Mouse (Mus musculus): ENCODE data around the gene Glra1.
A peak's percentile ranks its signal among the peaks of the same experiment; 100 is the strongest.
"Not testable (repeated sequence)": the region's sequence is repeated elsewhere in the genome, so short reads cannot be mapped to it uniquely, and the experiment has no call there.

Glra1 gene

DNA sequence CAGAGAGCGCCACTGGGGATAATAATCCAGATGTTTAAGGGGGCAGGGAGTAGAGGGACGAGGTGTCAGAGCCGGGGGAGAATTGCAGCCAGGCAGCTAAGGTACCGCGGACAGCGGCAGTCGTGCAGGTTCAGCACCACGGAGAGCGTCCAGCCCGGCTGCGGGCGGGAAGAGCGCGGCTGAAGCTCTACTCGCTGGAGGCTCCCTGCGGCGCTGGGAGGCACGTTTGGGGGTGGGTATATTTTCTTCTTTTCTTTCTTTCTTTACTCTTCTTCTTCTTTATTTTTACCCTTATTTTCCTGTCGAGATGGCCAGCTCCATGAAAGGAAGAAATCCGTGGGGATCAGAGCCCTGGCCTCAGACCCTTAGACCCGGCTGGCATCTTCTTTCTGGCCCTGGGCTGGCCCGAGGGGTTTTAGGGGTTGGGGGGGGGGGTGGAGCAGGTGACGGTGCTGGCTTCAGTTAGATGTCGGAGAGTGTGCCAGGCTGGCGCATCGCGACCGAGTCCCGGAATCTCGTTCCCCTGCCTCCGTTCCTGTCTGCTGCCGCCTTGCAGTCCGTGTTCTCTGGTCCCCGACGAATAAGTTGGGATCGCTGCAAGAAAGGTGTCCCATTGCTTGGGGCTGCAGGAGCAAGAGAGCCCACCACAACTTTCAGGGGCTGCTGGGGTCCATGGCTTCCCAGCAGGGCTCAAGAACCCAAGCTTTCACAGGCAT is at the start of gene Glra1:
TSS of gene Glra1 (minus strand) at position 391 of the 716 bp plus-strand sequence.
- peak; percentile 83 for ATAC-seq (ENCODE audit: low TSS enrichment)

DNA sequence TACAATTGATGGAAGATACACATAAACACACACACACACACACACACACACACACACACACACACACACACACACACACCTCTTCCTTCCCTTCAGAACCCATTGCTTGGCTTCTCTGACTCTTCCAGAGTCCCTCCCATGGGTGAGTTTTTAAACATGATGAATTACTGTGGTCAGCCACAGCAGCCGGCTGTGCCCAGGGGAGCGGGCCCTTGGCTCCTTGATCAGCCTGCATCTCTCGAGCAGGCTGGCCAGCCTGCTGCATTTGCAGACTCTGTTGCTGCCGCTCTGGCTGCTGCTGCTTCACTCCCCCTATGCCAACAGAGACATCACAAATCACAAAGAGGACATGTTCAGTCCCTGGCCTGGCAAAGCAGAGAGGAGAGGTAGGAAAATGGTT is 29.0 kb upstream of the Glra1 start:
- no peak for ATAC-seq (ENCODE audit: low TSS enrichment)

DNA sequence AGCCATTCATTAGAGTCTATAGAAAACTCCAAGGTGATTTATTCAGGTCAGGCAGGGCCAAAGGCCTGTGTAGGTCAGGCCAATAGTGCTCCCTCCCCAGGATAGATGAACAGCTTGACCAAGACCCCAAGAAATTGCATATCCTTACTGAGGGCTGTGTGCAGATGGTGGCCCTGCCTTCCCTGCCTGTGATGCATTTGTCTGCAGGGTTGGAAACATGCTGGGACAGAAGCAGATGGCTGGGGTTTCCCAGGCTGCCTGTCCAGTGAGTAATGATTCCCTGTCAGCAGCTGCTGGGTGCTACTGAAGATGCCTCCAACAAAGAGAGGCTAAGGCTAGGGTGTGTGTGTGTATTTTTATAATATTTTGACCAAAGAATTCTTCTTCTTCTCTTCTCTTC is 25.9 kb upstream of the Glra1 start:
- no peak for ATAC-seq (ENCODE audit: low TSS enrichment)

- ATAC-seq (ENCODE audit: low TSS enrichment), result not testable (repeated sequence)
Observed at GRCm38 (mm10) chr11:55614631-55615030, 6.6 kb upstream of the Glra1 start.

GRCm38 (mm10) chr11:55608524-55608920 is 524 bp upstream of the Glra1 start:
- peak; percentile 71; the same call in 1 of the 2 replicates for ATAC-seq (ENCODE audit: low TSS enrichment)

GRCm38 (mm10) chr11:55607066-55607807 is 761 bp downstream of the Glra1 start:
- peak; percentile 87 for ATAC-seq (ENCODE audit: low TSS enrichment)

DNA sequence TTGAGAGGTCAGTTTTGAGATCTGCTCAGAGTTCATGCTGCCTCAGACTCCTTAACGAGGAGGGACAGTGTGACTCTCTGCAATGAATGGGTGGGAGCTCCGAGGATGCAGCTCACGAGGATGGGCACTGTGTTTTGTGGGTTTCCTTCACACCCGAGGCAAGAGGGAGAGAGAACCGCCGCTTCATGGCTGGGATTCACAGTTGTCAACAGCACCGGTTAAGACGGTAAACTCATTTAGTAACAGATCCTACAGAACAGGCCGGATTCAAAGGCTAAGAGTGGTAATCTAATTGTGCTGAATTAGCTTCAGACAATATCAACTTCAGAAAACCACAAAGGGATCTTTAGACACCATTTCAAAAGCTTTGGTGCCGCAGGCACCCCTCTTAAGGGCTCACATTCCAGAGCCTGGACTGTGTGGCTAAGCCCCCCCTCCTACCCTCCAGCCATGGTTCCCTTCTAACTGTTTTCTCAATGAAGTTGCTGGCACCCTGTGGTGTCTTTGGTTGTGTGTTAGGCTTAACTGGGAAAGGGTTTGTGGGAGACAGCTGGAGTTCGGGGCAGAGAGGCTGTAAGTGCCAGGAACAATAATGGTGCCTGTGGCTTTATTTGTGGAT is 6.4 kb downstream of the Glra1 start:
- no peak for ATAC-seq (ENCODE audit: low TSS enrichment)

- no peak for ATAC-seq (ENCODE audit: low TSS enrichment)
Observed at GRCm38 (mm10) chr11:55595726-55596125, 12.3 kb downstream of the Glra1 start.

- no peak for ATAC-seq (ENCODE audit: low TSS enrichment)
Observed at GRCm38 (mm10) chr11:55594411-55594810, 13.6 kb downstream of the Glra1 start.

DNA sequence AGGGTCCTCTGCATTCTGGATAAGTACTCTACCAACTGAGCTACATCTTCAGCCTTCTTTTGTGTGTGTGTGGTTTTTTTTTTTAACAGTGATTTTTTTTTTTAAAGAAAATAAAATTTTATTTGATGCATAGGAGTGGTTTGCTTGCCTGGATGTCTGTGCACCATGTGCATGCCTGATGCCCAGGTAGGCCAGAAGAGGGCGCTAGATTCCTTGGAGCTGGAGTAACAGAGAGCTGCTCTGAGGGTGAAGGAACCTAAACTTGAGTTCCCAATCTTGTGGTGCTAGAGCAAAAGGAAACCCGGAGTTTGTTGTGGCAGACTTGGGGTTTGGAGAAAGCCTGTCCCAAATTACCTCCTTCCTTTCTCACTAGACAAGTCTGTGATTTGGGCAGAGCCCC is 16.8 kb downstream of the Glra1 start:
- ATAC-seq (ENCODE audit: low TSS enrichment), result no peak

DNA sequence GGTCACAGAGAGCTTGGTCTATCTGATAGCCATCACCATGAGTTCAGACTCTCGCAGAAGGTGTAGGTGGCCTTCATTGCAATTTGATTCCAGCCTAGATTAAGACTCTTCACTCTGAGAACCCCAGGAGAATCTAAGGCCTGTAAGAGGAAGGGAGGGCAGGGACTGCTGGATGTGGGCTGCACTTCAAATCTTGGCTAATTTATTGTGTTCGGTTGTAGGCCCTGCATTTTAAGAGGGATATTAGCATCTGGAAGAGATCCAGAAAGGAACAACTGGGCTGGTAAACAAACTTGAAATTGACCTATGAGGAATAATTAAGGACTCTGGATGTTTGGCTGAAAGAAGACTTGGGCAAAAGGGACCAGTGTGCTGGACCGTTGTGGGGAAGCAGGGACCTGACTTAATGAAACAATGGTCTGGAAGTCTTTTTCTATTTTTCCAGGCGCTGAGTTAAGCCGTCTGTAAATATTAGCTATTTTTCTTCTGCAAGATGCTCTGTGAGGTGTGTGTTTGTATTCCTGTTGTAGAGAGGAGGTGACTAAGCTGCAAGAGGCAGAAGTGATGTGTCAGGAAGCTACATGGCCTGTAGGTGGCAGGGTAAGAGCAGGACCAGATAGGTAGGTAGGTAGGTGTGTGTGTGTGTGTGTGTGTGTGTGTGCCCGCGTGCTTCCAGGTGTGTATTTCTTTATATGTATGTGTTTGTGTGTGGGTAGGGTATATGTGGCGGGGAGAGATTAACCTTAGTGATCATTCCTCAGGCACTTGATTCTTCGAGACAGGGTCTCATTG is 18.4 kb downstream of the Glra1 start:
- ATAC-seq (ENCODE audit: low TSS enrichment), result peak; percentile 50; the same call in 1 of the 2 replicates

DNA sequence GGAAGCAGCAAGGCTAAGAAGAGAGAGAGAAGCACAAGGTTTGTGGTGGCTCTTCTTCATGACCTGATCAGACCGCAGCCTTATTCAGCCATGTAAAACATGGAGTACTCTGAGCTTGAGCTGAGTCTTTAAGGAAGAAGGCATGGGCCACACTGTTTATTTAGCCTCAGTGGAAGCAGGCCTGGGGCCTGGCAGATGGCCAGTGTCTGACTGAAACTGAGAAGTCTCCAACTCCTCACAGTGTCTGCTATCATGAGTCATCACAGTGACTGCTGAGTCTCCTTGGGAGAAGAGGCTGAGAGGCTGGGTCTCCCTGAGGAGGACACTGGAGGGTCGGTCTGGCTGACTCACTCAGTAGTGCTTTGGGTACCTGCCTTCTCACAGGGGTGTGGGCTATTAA is 33.6 kb downstream of the Glra1 start:
- peak; percentile 34; the same call in 1 of the 2 replicates for ATAC-seq (ENCODE audit: low TSS enrichment)

- ATAC-seq (ENCODE audit: low TSS enrichment), result peak; percentile 62; the same call in 1 of the 2 replicates
Observed at GRCm38 (mm10) chr11:55571144-55571543, 36.9 kb downstream of the Glra1 start.

DNA sequence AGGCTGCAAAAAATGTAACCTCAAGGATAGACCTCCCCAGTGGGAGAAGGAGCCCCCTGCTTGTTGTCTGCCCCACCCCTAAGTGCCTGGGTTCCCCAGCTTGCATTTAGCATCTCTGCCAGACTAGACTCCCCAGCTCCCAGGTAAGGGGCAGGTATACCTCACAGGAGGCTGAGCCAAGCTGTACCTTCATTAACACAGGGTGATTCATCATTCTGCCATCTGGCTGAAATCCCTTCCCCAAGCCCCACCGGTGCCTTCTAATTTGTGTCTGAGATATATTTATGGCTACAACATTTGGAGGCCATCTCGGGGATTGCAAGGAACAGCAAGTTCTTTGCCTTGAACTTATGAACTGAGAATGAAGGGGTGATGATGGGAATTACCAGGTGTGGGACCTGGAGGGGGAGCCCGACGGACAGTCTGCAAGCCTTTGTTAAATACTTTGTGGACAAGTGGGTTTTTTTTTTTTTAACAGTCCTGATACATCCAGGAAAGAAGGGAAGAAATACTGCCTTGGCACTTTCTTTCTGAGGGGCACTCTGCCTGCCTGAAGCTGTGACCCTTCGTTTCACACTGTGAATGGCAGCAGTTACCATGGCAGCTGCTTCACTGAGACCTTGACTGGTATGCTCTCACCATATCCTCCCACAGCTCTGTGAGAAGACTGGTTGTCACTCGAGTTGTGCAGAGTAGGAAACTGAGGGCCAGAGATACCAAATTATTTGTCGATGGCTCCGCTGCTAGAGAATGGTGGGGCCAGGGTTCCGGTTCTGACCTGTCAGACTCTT is 41.5 kb downstream of the Glra1 start:
- ATAC-seq (ENCODE audit: low TSS enrichment), result no peak

DNA sequence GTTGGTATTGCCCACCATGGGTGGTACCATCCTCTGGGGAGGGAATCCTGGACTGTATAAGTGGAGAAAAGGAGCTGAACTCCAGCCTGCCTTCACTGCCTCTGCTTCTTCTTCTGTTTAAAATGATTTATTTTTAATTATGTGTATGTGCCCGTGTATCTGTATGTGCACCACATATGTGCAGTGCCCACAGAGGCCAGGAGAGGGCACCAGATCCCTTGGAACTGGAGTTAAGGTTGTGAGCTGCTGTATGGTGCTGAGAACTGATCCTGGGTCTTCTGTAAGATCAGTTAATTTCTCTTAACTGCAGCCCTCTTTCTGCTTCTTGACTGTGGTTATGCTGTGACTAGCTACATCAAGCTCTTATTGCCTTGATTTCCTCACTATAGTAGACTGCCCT is 62.3 kb downstream of the Glra1 start:
- ATAC-seq (ENCODE audit: low TSS enrichment), result no peak

DNA sequence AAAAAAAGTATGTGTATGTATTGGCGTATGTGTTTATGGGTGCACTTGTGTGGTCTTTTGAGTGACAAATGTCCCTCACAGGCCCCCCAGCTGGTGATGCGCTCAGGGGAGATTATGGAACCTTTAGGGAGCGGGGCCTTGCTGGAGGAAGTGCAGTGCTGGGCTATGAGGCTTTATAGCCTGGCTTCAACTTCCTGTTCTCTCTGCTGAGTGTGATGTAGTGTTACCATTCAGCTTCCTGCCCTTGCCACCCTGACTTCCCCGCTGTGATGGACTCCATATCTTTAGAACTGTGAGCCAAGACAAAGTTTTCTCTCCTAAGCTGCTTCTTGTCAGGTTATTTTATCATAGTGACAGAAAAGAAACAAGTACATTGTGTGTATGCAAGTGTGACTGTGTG is 65.3 kb downstream of the Glra1 start:
- no peak for ATAC-seq (ENCODE audit: low TSS enrichment)

DNA sequence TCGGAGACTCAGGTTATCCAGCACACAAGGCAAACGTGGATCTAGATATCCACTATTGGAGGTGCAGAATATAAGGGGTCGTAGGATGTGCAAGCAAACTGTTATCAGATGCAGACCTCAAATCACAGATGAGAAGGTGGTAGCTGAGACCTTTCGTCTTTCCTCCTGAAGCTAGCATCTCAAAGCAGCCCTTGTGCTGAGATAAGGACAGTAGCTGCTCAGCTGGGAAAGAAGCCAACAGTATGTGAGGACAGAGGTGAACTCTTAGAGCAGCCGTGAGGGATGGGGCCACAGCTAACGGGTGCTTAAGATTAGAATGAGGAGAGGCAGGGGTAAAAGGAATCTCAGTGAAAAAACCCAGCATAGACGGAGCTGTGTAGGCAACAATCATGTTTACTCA is 65.9 kb downstream of the Glra1 start:
- no peak for ATAC-seq (ENCODE audit: low TSS enrichment)

DNA sequence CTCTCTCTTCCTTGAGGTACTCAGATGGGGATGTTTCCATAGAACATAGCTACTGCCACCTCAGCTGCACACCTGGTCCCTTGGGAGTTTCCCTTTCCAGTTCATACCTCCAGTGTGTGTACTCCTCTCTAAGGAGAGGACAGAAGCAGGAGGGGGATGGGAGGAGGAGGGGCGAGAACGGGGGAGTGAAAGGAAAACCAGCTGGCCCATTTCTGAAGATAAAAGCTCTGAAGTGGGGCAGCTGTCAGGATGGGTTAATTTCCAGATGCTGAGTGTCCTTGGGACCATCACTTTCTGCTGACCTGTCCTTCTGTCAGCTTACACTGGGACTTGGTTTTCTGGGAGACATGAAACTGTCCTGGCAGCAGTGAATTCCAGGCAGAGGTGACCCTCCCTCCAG is 73.2 kb downstream of the Glra1 start:
- no peak for ATAC-seq (ENCODE audit: low TSS enrichment)

DNA sequence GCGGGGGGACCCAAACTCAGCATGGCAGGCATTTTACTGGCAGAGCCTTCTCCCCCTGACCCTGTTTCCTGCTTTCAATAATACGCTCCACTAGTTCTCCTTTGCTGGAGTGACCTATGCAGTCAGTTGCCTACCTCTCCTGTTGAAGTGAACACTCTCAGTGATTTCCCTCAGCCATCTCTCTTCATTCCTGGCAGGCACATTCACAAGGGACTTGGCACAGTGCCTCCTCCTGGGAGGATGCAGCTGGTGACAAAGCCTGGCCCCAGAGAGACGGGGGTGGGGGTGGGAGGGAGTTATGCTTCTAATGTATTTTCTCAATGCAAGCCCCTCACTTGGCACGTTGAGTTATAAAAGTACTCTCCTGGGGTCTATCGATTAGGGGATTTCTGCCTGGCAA is 74.6 kb downstream of the Glra1 start:
- peak; percentile 99 for ATAC-seq (ENCODE audit: low TSS enrichment)

GRCm38 (mm10) chr11:55530741-55531140 is 77.3 kb downstream of the Glra1 start:
- ATAC-seq (ENCODE audit: low TSS enrichment), result no peak

All from frontal cortex, adult (tissue).